Mouse (Mus musculus) lung, embryonic 16.5 days (tissue): ENCODE measurements around the gene Upp2. TPM values are rescaled to one million over a fixed set of nuclear protein-coding genes. Genes with fewer than 3 reads are reported as not detected.

Experiments
- ATAC-seq: fragments of 200-750 bp; cut with Nextera tagmentation; 2 replicates; pipeline ENCODE4 v1.8.0; 2017; ENCODE audit warnings: low read depth, mild to moderate bottlenecking, moderate library complexity
- H3K27ac ChIP-seq: fragments of 300-500 bp; sonication (generic); 2 replicates; pipeline ENCODE4 v1.5.1; 2014; ENCODE audit warnings: mild to moderate bottlenecking, control low read depth, low read length
- H3K27me3 ChIP-seq: fragments of 300-500 bp; sonication (generic); 2 replicates; pipeline ENCODE4 v1.6.1; 2014; ENCODE audit warnings: low read depth, low read length, mixed read lengths; ENCODE audit not compliant: control insufficient read depth, insufficient read depth
- H3K36me3 ChIP-seq: fragments of 300-500 bp; sonication (generic); 2 replicates; pipeline ENCODE4 v1.6.1; 2014; ENCODE audit warnings: low read length; ENCODE audit not compliant: control insufficient read depth, insufficient read depth
- H3K4me1 ChIP-seq: fragments of 300-500 bp; sonication (generic); replicated peaks from 2 replicates; pipeline ENCODE4 v1.6.1; 2014; ENCODE audit warnings: low read length, mixed read lengths; ENCODE audit not compliant: control insufficient read depth, insufficient read depth
- H3K4me2 ChIP-seq: fragments of 300-500 bp; sonication (generic); 2 replicates; pipeline ENCODE4 v1.6.1; 2014; ENCODE audit warnings: low read depth, low read length, control low read depth
- H3K4me3 ChIP-seq: fragments of 300-500 bp; sonication (generic); 2 replicates; pipeline ENCODE4 v1.5.1; 2014; ENCODE audit warnings: mild to moderate bottlenecking, low read length, control low read depth
- H3K9ac ChIP-seq: fragments of 300-500 bp; sonication (generic); 2 replicates; pipeline ENCODE4 v1.6.1; 2014; ENCODE audit warnings: low read length, control low read depth
- H3K9me3 ChIP-seq: fragments of 300-500 bp; sonication (generic); 2 replicates; pipeline ENCODE4 v1.6.1; 2016; ENCODE audit warnings: low read length; ENCODE audit not compliant: control insufficient read depth
- WGBS: fragments of 180-500 bp; shearing (Covaris S2); extraction: QIAGEN DNeasy Blood & Tissue Kit; methylation state at CpG from one replicate; pipeline ENCODE4 v1.1.7; 2014; 5-methylcytosine and 5-hydroxymethylcytosine counted together
- polyA plus RNA-seq: library from polyadenylated mRNA; unstranded; fragments of >200 nt; fragmentation: Nextera tagmentation; extraction: Ambion mirVana; gene quantifications from 2 replicates; pipeline ENCODE4 v1.2.1, GENCODE M21; 2015

Gene Upp2
- polyA plus RNA-seq, 1 experiment from 2014 or later: 6.6 TPM

GRCm38 (mm10) chr2:58595350-58595749 lies 28.3 kb downstream of the Upp2 start:
- Histone ChIP-seq H3K4me1 (peaks cover 15% of the 10 kb centered on the region), H3K36me3 (no peaks in the 10 kb centered on the region), H3K4me2 (peak overlapping the region; percentile 30), H3K27me3 (no peaks in the 10 kb centered on the region), H3K27ac (peak overlapping the region; percentile 36), H3K9ac (no peak overlapping the region), H3K4me3 (no peak overlapping the region), H3K9me3 (no peaks in the 10 kb centered on the region)
- 21% methylated on average over 9 of the region's 9 CpGs for WGBS
- peak; percentile 65 for ATAC-seq

GRCm38 (mm10) chr2:58596774-58597342 lies 29.8 kb downstream of the Upp2 start:
- Histone ChIP-seq H3K4me3 (no peak overlapping the region), H3K27ac (0 out of 2 replicates have a peak overlapping the region, but pooled peaks have one; percentile 15)
- 73% methylated on average over 17 of the region's 17 CpGs for WGBS

DNA sequence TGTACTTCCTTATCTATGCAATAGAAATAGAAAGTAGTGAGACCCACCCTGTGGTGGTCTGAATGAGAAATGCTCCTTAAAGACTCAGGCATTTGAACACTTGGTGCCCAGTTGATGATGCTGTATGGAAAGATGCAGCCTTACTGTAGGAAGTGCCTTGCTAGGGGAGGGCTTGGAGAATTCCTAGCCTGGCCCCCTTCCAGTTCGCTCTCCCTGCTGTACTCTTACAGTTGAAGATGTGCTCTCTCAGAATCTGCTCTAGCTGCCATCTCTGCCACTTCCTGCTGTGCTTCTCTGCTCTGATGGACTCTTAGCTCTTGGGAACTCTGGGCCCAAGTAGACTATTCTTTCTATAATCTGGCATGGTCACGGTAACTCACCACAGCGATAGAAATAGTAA lies 30.5 kb downstream of the Upp2 start:
- Histone ChIP-seq H3K36me3 (no peaks in the 10 kb centered on the region), H3K4me2 (no peak overlapping the region), H3K27ac (no peak overlapping the region), H3K9me3 (no peaks in the 10 kb centered on the region), H3K27me3 (no peaks in the 10 kb centered on the region), H3K4me3 (no peak overlapping the region), H3K4me1 (peaks cover 12% of the 10 kb centered on the region), H3K9ac (no peak overlapping the region)
- 96% methylated on average over 3 of the region's 3 CpGs for WGBS
- no peak for ATAC-seq

More at GRCm38 (mm10) chr2:58596774-58597342, 29.8 kb downstream of the Upp2 start:
- H3K36me3 ChIP-seq: no peaks in the 10 kb centered on the region
- H3K4me1 ChIP-seq: peaks cover 12% of the 10 kb centered on the region
- no peaks in the 10 kb centered on the region for H3K27me3 ChIP-seq
- 0 out of 2 replicates have a peak, but pooled peaks have one; percentile 23 for ATAC-seq
- no peak overlapping the region for H3K4me2 ChIP-seq
- H3K9ac ChIP-seq: no peak overlapping the region
- H3K9me3 ChIP-seq: no peaks in the 10 kb centered on the region

DNA sequence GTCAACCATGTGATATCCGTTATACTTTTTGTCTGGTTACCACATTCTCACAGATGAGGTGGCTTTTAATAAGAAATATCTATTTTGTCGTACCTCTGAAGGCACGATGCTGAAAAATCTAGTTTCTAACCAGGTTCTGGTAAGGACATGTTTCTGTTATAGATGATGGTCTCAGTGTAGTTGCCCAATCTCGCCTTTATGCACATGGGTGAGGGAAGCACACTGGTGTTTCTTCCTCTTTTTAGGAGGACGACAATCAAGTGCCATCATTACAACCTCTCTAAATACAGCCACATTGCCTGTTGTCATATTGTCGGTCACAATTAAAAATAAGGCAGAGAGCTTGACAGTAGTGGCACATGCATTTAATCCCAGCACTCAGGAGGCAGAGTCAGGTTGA lies 32.5 kb downstream of the Upp2 start:
- Histone ChIP-seq H3K9ac (no peak overlapping the region), H3K27me3 (no peaks in the 10 kb centered on the region), H3K9me3 (no peaks in the 10 kb centered on the region), H3K4me2 (no peak overlapping the region), H3K27ac (no peak overlapping the region), H3K36me3 (no peaks in the 10 kb centered on the region), H3K4me1 (peaks cover 12% of the 10 kb centered on the region), H3K4me3 (no peak overlapping the region)
- ATAC-seq: no peak
- WGBS: 87% methylated on average over 6 of the region's 6 CpGs

DNA sequence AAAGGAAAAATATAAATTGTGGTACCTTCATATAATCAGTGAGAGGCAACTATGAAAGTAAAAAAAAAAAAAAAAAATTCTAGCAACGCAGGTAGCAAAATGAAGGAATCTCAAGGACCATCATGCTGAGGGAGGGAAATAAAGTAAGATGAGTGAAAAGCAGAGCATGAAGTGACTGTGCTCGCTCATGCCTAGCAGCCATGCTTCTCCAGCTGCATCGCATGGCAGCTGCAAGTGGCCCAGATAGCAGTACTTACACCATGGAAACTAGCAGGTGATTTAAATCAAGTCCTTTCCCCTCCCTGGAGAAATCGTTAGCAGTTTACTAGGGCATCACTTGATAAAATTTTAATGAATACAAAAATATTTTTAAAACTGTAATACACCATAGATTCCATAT lies 34.3 kb downstream of the Upp2 start:
- Histone ChIP-seq H3K27ac (no peak overlapping the region), H3K4me2 (no peak overlapping the region), H3K9me3 (no peaks in the 10 kb centered on the region), H3K9ac (no peak overlapping the region), H3K4me3 (no peak overlapping the region), H3K4me1 (no peaks in the 10 kb centered on the region; the same call in 1 of the 2 replicates), H3K36me3 (no peaks in the 10 kb centered on the region), H3K27me3 (no peaks in the 10 kb centered on the region)
- whole genome bisulfite sequencing: 78% methylated on average over 4 of the region's 4 CpGs
- no peak for ATAC-seq

DNA sequence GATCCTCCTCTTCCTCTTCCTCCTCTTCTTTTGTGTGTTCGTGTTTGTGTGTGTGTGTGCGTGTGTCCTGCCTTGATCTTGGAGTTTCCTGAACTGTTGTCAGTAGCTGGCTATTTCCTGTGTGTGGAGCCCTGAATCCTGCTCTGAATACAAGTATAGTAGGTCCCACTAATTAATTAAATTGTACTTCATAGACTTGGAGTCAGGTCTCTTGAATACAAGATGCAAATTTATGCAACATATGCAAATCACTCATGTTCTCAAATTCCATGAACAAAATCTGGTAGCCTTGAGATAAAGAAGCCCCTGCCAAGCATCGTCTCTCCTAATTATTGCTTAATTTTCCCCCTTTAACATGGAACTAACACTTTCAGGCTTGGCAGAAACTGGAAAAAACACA lies 36.3 kb downstream of the Upp2 start:
- H3K9me3 ChIP-seq: no peaks in the 10 kb centered on the region
- H3K27ac ChIP-seq: no peak overlapping the region
- WGBS: 72% methylated on average over 3 of the region's 3 CpGs
- no peak overlapping the region for H3K4me3 ChIP-seq
- no peaks in the 10 kb centered on the region for H3K4me1 ChIP-seq
- ATAC-seq: no peak
- no peak overlapping the region for H3K4me2 ChIP-seq
- H3K27me3 ChIP-seq: no peaks in the 10 kb centered on the region
- no peak overlapping the region for H3K9ac ChIP-seq
- no peaks in the 10 kb centered on the region for H3K36me3 ChIP-seq

GRCm38 (mm10) chr2:58604791-58605190 lies 37.7 kb downstream of the Upp2 start:
- Histone ChIP-seq H3K4me1 (no peaks in the 10 kb centered on the region), H3K4me3 (no peak overlapping the region), H3K9ac (no peak overlapping the region), H3K36me3 (no peaks in the 10 kb centered on the region), H3K27me3 (no peaks in the 10 kb centered on the region), H3K4me2 (no peak overlapping the region), H3K9me3 (no peaks in the 10 kb centered on the region), H3K27ac (no peak overlapping the region)
- ATAC-seq: no peak
- 87% methylated on average over 3 of the region's 3 CpGs for WGBS

DNA sequence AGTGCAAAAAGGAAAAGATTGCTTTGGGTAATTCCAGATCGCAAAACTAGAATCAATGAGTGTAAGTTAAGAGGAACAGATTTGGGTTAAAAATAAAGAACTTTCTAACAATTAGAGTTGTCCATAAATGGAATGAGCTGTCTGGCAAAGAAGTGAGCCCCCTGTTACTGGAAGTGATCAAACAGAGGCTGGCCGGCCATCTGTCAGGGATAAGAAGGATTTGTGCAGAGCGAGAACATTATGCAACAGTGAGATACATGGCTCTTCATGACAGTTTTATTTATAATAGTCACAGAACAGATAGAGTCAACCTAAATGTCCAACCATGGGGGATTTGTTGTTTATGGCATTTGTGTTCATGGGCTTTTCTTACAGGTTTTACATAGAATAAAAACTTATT lies 46.6 kb downstream of the Upp2 start:
- H3K4me1 ChIP-seq: no peaks in the 10 kb centered on the region
- no peak for ATAC-seq
- H3K4me3 ChIP-seq: no peak overlapping the region
- H3K9me3 ChIP-seq: 0 out of 2 replicates have a peak, but pooled peaks cover 2% of the 10 kb centered on the region
- no peaks in the 10 kb centered on the region for H3K27me3 ChIP-seq
- no peak overlapping the region for H3K9ac ChIP-seq
- H3K36me3 ChIP-seq: no peaks in the 10 kb centered on the region
- H3K27ac ChIP-seq: no peak overlapping the region
- no peak overlapping the region for H3K4me2 ChIP-seq
- 62% methylated on average over 3 of the region's 3 CpGs for WGBS

DNA sequence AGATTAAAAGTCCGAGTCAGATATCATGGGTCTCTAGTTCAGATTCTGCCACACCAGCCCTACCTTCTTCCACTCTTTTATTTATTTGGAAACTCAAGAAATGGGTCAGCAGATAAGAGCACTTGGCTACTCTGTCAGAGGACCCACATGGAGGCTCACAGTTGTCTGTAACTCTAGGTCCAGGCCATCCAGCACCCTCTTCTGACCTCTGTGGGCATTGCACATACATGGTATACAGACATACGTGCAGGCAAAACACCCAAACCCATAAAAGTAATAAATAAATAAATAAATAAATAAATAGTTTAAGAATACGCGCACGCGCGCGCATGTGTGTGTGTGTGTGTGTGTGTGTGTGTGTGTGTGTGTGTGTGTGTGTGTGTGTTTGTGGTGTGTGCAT lies 47.8 kb downstream of the Upp2 start:
- Histone ChIP-seq H3K36me3 (no peaks in the 10 kb centered on the region), H3K27ac (no peak overlapping the region), H3K4me1 (no peaks in the 10 kb centered on the region), H3K4me2 (no peak overlapping the region), H3K9ac (no peak overlapping the region), H3K9me3 (0 out of 2 replicates have a peak, but pooled peaks cover 2% of the 10 kb centered on the region), H3K4me3 (no peak overlapping the region), H3K27me3 (no peaks in the 10 kb centered on the region)
- 93% methylated on average over 8 of the region's 8 CpGs for WGBS
- no peak for ATAC-seq

DNA sequence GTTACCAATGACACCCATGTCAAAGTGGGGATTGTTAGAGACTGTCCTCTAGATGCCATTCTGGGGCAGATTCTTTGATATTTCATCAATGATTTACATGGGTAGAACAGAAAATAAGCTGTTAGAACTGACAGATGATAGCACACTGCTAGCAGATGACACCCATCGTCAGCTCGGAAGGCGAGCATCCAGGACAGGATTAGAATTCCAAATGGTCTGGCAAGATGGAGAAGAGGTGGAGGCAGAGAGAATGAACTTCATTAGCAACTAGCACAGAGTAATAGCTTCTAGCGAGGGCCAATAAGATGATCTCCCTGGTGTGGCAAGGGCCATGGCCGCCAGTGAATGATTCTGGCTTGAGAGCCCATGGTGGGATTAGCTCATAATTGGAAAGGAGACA lies 48.7 kb downstream of the Upp2 start:
- H3K4me2 ChIP-seq: no peak overlapping the region

More for the DNA sequence above, 48.7 kb downstream of the Upp2 start:
- 88% methylated on average over 5 of the region's 5 CpGs for WGBS
- H3K9ac ChIP-seq: no peak overlapping the region
- no peak overlapping the region for H3K27ac ChIP-seq
- no peaks in the 10 kb centered on the region for H3K27me3 ChIP-seq
- no peak overlapping the region for H3K4me3 ChIP-seq
- ATAC-seq: no peak
- H3K4me1 ChIP-seq: no peaks in the 10 kb centered on the region
- 0 out of 2 replicates have a peak, but pooled peaks cover 2% of the 10 kb centered on the region for H3K9me3 ChIP-seq
- H3K36me3 ChIP-seq: no peaks in the 10 kb centered on the region
